Mouse (Mus musculus): Measurements from ENCODE around the gene Zfp54.
"Not testable (repeated sequence)": the region's sequence is repeated elsewhere in the genome, so short reads cannot be mapped to it uniquely, and the experiment has no call there.

The Zfp54 gene

GRCm38 (mm10) chr17:21422664-21423599 lies at the start of gene Zfp54:
Gene Zfp54, plus strand, starts transcription at chr17:21423227.
- peak; percentile 5 for DNase-seq (ENCODE audit: low read depth, low spot score)

GRCm38 (mm10) chr17:21375311-21375710 lies 47.7 kb upstream of the Zfp54 start:
- DNase-seq (ENCODE audit: low read depth, low spot score), result no peak

- DNase-seq (ENCODE audit: low read depth, low spot score), result no peak
These were observed 39.5 kb upstream of the Zfp54 start, which contains the start of gene Zfp677 for GRCm38 (mm10) chr17:21383391-21384056. Gene Zfp677, plus strand, starts transcription at chr17:21383748.

- no peak for DNase-seq (ENCODE audit: low read depth, low spot score)
These were observed 39.0 kb upstream of the Zfp54 start for GRCm38 (mm10) chr17:21384057-21384411.

GRCm38 (mm10) chr17:21438806-21439400 lies 15.9 kb downstream of the Zfp54 start:
- not testable (repeated sequence) for DNase-seq (ENCODE audit: low read depth, low spot score)

- peak; percentile 43 for DNase-seq (ENCODE audit: low read depth, low spot score)
These were observed 26.6 kb downstream of the Zfp54 start for GRCm38 (mm10) chr17:21449669-21450068.

GRCm38 (mm10) chr17:21450138-21450704 lies 27.2 kb downstream of the Zfp54 start, which contains the start of gene Zfp51:
Gene Zfp51, plus strand, starts transcription at chr17:21450374.
- DNase-seq (ENCODE audit: low read depth, low spot score), result peak; percentile 82

GRCm38 (mm10) chr17:21463550-21463949 lies 40.5 kb downstream of the Zfp54 start:
- no peak for DNase-seq (ENCODE audit: low read depth, low spot score)

- DNase-seq (ENCODE audit: low read depth, low spot score), result no peak
These were observed 49.1 kb downstream of the Zfp54 start for GRCm38 (mm10) chr17:21472032-21472652.

GRCm38 (mm10) chr17:21472653-21473307 lies 49.8 kb downstream of the Zfp54 start:
- DNase-seq (ENCODE audit: low read depth, low spot score), result no peak

GRCm38 (mm10) chr17:21473362-21474190 lies 50.5 kb downstream of the Zfp54 start:
- no peak for DNase-seq (ENCODE audit: low read depth, low spot score)

- not testable (repeated sequence) for DNase-seq (ENCODE audit: low read depth, low spot score)
These were observed 51.7 kb downstream of the Zfp54 start for GRCm38 (mm10) chr17:21474729-21475128.

GRCm38 (mm10) chr17:21475290-21475689 lies 52.3 kb downstream of the Zfp54 start:
- DNase-seq (ENCODE audit: low read depth, low spot score), result not testable (repeated sequence)

- not testable (repeated sequence) for DNase-seq (ENCODE audit: low read depth, low spot score)
These were observed 53.3 kb downstream of the Zfp54 start for GRCm38 (mm10) chr17:21476351-21476750.

- not testable (repeated sequence) for DNase-seq (ENCODE audit: low read depth, low spot score)
These were observed 55.2 kb downstream of the Zfp54 start for GRCm38 (mm10) chr17:21478103-21478777.
